Mouse (Mus musculus): Measurements from ENCODE around the gene Avil. TPM values are rescaled to one million over a fixed set of nuclear protein-coding genes. Genes with fewer than 3 reads are reported as not detected.

Gene Avil
- polyA plus RNA-seq, 1 experiment from 2014 or later: 0.29 TPM

DNA sequence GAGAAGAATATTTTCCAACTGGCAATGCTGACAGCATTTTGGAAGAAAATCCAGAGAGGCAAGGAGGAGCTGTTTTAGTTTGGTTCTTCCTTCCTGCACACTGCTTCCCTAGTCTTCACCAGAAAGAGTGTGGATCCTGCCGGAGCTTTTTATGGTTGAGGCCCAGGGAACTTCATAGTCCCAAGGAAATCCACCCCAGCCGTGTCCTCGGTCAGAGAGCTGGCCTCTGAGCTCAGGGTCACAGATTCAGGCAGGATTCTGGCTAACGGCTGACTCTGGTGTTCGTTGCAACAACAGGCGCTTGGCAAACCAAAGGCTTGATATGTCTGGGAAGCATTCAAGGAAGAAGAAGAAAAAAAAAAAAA lies 37.6 kb upstream of the Avil start:
- Histone ChIP-seq H3K27ac (ENCODE audit: low read depth, low read length) (no peak overlapping the region), H3K9me3 (ENCODE audit: control insufficient read depth, low read length) (no peaks in the 10 kb centered on the region), H3K4me2 (replicated peaks; ENCODE audit: low read depth, low read length) (no peak overlapping the region), H3K36me3 (ENCODE audit: control insufficient read depth, insufficient read depth, low read length) (no peaks in the 10 kb centered on the region), H3K4me3 (ENCODE audit: low read depth, low read length) (no peak overlapping the region), H3K27me3 (ENCODE audit: control insufficient read depth, insufficient read depth, low read length) (peaks cover 41% of the 10 kb centered on the region), H3K9ac (ENCODE audit: low read depth, low read length) (no peak overlapping the region), H3K4me1 (replicated peaks; ENCODE audit: control insufficient read depth, insufficient read depth, low read length) (no peaks in the 10 kb centered on the region; the same call in 1 of the 2 replicates)
- DNase-seq (ENCODE audit: low spot score) (no peak), ATAC-seq (ENCODE audit: low FRiP score) (no peak)
- 56% methylated on average over 6 of the region's 6 CpGs for WGBS

DNA sequence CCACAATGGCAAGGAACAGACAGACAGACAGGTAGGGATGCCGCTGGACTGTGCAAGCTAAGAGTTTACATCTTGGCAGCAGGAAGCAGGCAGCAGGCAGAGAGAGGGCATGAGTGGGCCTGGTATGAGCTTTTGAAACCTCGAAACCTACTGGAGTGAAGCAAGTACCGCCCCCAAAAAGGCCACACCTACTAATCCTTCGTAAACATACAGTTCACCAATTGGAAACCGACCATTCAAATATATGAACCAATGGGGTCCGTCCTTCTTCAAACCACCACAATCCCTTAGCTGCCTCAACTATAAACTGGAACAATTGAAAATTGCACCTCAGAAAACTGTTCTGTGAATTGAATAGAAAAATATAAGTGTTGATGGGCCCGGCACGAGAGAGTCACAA lies 36.7 kb upstream of the Avil start:
- H3K4me1 ChIP-seq (replicated peaks; ENCODE audit: control insufficient read depth, insufficient read depth, low read length): no peaks in the 10 kb centered on the region; the same call in 1 of the 2 replicates
- whole genome bisulfite sequencing: 85% methylated on average over 8 of the region's 8 CpGs
- H3K27me3 ChIP-seq (ENCODE audit: control insufficient read depth, insufficient read depth, low read length): peaks cover 37% of the 10 kb centered on the region
- H3K4me2 ChIP-seq (replicated peaks; ENCODE audit: low read depth, low read length): no peak overlapping the region
- H3K9me3 ChIP-seq (ENCODE audit: control insufficient read depth, low read length): no peaks in the 10 kb centered on the region
- no peaks in the 10 kb centered on the region for H3K36me3 ChIP-seq (ENCODE audit: control insufficient read depth, insufficient read depth, low read length)
- H3K27ac ChIP-seq (ENCODE audit: low read depth, low read length): no peak overlapping the region
- ATAC-seq (ENCODE audit: low FRiP score) (no peak), DNase-seq (ENCODE audit: low spot score) (no peak)
- H3K4me3 ChIP-seq (ENCODE audit: low read depth, low read length): no peak overlapping the region
- H3K9ac ChIP-seq (ENCODE audit: low read depth, low read length): no peak overlapping the region

GRCm38 (mm10) chr10:126971363-126972050 lies 29.0 kb upstream of the Avil start:
- DNase-seq (ENCODE audit: low spot score) (no peak), ATAC-seq (ENCODE audit: low FRiP score) (no peak)
- H3K4me2 ChIP-seq (replicated peaks; ENCODE audit: low read depth, low read length): peak overlapping the region; percentile 15
- H3K27ac ChIP-seq (ENCODE audit: low read depth, low read length): no peak overlapping the region; the same call in 1 of the 2 replicates
- no peaks in the 10 kb centered on the region for H3K9me3 ChIP-seq (ENCODE audit: control insufficient read depth, low read length)
- peak overlapping the region; percentile 8 for H3K4me3 ChIP-seq (ENCODE audit: low read depth, low read length)
- H3K36me3 ChIP-seq (ENCODE audit: control insufficient read depth, insufficient read depth, low read length): no peaks in the 10 kb centered on the region
- H3K9ac ChIP-seq (ENCODE audit: low read depth, low read length): no peak overlapping the region
- peaks cover 6% of the 10 kb centered on the region for H3K4me1 ChIP-seq (replicated peaks; ENCODE audit: control insufficient read depth, insufficient read depth, low read length)
- 7% methylated on average over 12 of the region's 12 CpGs for WGBS
- H3K27me3 ChIP-seq (ENCODE audit: control insufficient read depth, insufficient read depth, low read length): peaks cover 13% of the 10 kb centered on the region

- Histone ChIP-seq H3K27me3 (ENCODE audit: control insufficient read depth, insufficient read depth, low read length) (peaks cover 13% of the 10 kb centered on the region), H3K9ac (ENCODE audit: low read depth, low read length) (peak overlapping the region; percentile 15; the same call in 1 of the 2 replicates), H3K4me1 (replicated peaks; ENCODE audit: control insufficient read depth, insufficient read depth, low read length) (peaks cover 6% of the 10 kb centered on the region), H3K4me3 (ENCODE audit: low read depth, low read length) (peak overlapping the region; percentile 8), H3K27ac (ENCODE audit: low read depth, low read length) (no peak overlapping the region; the same call in 1 of the 2 replicates), H3K4me2 (replicated peaks; ENCODE audit: low read depth, low read length) (peak overlapping the region; percentile 15), H3K9me3 (ENCODE audit: control insufficient read depth, low read length) (no peaks in the 10 kb centered on the region), H3K36me3 (ENCODE audit: control insufficient read depth, insufficient read depth, low read length) (no peaks in the 10 kb centered on the region)
- 10% methylated on average over 13 of the region's 13 CpGs for WGBS
- peak; percentile 85 for ATAC-seq (ENCODE audit: low FRiP score)
- DNase-seq (ENCODE audit: low spot score): peak; percentile 68
Measured at GRCm38 (mm10) chr10:126972051-126972725, 28.3 kb upstream of the Avil start.

DNA sequence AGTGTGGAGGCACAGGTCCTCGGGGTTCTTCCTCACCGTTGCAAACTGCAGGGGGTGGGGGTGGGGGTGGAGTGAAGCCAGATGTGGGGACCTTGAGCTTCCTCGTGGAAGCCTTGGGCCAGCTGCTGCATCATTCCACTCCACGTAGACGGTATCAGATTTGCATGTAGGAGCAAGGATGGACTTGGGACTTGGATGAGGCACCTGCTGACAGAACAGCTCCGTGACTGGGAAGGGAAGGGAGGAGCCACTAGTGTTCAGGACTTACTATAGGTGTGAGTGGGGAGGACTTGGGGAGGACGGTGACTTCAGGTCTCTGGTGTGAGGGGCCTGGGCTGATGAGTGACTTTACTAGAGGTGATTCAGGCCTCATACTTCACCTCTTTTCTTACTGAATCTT lies 27.5 kb upstream of the Avil start:
- DNase-seq (ENCODE audit: low spot score) (no peak), ATAC-seq (ENCODE audit: low FRiP score) (no peak)
- Histone ChIP-seq H3K9me3 (ENCODE audit: control insufficient read depth, low read length) (no peaks in the 10 kb centered on the region), H3K27ac (ENCODE audit: low read depth, low read length) (no peak overlapping the region), H3K4me3 (ENCODE audit: low read depth, low read length) (no peak overlapping the region), H3K27me3 (ENCODE audit: control insufficient read depth, insufficient read depth, low read length) (peaks cover 11% of the 10 kb centered on the region), H3K36me3 (ENCODE audit: control insufficient read depth, insufficient read depth, low read length) (no peaks in the 10 kb centered on the region), H3K4me2 (replicated peaks; ENCODE audit: low read depth, low read length) (no peak overlapping the region), H3K4me1 (replicated peaks; ENCODE audit: control insufficient read depth, insufficient read depth, low read length) (peaks cover 6% of the 10 kb centered on the region), H3K9ac (ENCODE audit: low read depth, low read length) (no peak overlapping the region)
- WGBS: 29% methylated on average over 7 of the region's 7 CpGs

GRCm38 (mm10) chr10:126975706-126976105 lies 24.8 kb upstream of the Avil start:
- ATAC-seq (ENCODE audit: low FRiP score) (no peak), DNase-seq (ENCODE audit: low spot score) (no peak)
- H3K9ac ChIP-seq (ENCODE audit: low read depth, low read length): no peak overlapping the region
- peaks cover 11% of the 10 kb centered on the region for H3K27me3 ChIP-seq (ENCODE audit: control insufficient read depth, insufficient read depth, low read length)
- H3K36me3 ChIP-seq (ENCODE audit: control insufficient read depth, insufficient read depth, low read length): no peaks in the 10 kb centered on the region
- H3K4me2 ChIP-seq (replicated peaks; ENCODE audit: low read depth, low read length): no peak overlapping the region
- no peak overlapping the region for H3K27ac ChIP-seq (ENCODE audit: low read depth, low read length)
- no peak overlapping the region for H3K4me3 ChIP-seq (ENCODE audit: low read depth, low read length)
- H3K4me1 ChIP-seq (replicated peaks; ENCODE audit: control insufficient read depth, insufficient read depth, low read length): peaks cover 7% of the 10 kb centered on the region
- no peaks in the 10 kb centered on the region for H3K9me3 ChIP-seq (ENCODE audit: control insufficient read depth, low read length)
- 91% methylated on average over 6 of the region's 6 CpGs for WGBS

DNA sequence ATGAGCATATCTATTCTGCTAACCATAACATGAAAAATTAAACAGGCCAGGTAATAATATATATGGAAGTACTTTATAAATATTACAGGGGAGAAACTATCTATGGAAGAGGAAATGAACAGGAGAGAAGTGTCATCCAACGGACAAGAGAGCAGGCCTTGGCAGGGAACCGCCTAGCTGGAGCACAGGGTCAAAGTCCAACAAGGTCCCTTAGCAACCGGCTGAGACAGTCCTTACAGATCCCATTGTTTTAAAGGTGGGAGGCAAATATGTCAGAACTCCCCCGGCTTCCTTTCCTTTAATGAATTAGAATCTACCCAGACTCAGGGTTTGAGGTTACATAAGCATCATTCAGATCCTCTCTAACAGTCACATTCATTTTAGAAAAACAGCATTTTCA lies 23.4 kb upstream of the Avil start:
- DNase-seq (ENCODE audit: low spot score) (no peak), ATAC-seq (ENCODE audit: low FRiP score) (no peak)
- no peaks in the 10 kb centered on the region for H3K9me3 ChIP-seq (ENCODE audit: control insufficient read depth, low read length)
- H3K9ac ChIP-seq (ENCODE audit: low read depth, low read length): no peak overlapping the region
- no peak overlapping the region for H3K4me2 ChIP-seq (replicated peaks; ENCODE audit: low read depth, low read length)
- H3K36me3 ChIP-seq (ENCODE audit: control insufficient read depth, insufficient read depth, low read length): no peaks in the 10 kb centered on the region
- 20% methylated on average over 4 of the region's 4 CpGs for WGBS
- peaks cover 9% of the 10 kb centered on the region for H3K27me3 ChIP-seq (ENCODE audit: control insufficient read depth, insufficient read depth, low read length)
- no peak overlapping the region for H3K27ac ChIP-seq (ENCODE audit: low read depth, low read length)
- no peak overlapping the region for H3K4me3 ChIP-seq (ENCODE audit: low read depth, low read length)
- H3K4me1 ChIP-seq (replicated peaks; ENCODE audit: control insufficient read depth, insufficient read depth, low read length): peaks cover 9% of the 10 kb centered on the region

- Histone ChIP-seq H3K9me3 (ENCODE audit: control insufficient read depth, low read length) (no peaks in the 10 kb centered on the region), H3K27ac (ENCODE audit: low read depth, low read length) (peak within 1 kb of the TSS; percentile 99), H3K4me1 (replicated peaks; ENCODE audit: control insufficient read depth, insufficient read depth, low read length) (peaks cover 11% of the 10 kb centered on the region), H3K27me3 (ENCODE audit: control insufficient read depth, insufficient read depth, low read length) (peaks cover 9% of the 10 kb centered on the region), H3K9ac (ENCODE audit: low read depth, low read length) (peak within 1 kb of the TSS; percentile 70), H3K36me3 (ENCODE audit: control insufficient read depth, insufficient read depth, low read length) (no peaks in the 10 kb centered on the region), H3K4me3 (ENCODE audit: low read depth, low read length) (peak within 1 kb of the TSS; percentile 100), H3K4me2 (replicated peaks; ENCODE audit: low read depth, low read length) (peak within 1 kb of the TSS; percentile 85)
- peak; percentile 92 for ATAC-seq (ENCODE audit: low FRiP score)
- under 1% methylated on average over 51 of the region's 56 CpGs for WGBS
- peak; percentile 100 for DNase-seq (ENCODE audit: low spot score)
Measured at GRCm38 (mm10) chr10:126978277-126978994, 22.1 kb upstream of the Avil start, which contains the start of gene Ctdsp2. Gene Ctdsp2 (plus strand): TSS chr10:126978717.
